Mouse (Mus musculus) spleen, postnatal 10 days (tissue): ENCODE data around the gene Tle4.

Experiments
- DNase-seq, 2 experiments: peaks; one replicate each; pipeline ENCODE4 v3.0.0; 2021 to 2022; ENCODE audit warnings: low spot score in 2 of 2

Tle4 gene

GRCm38 (mm10) chr19:14466020-14466419, 131.8 kb downstream of the Tle4 start:
- no peak for DNase-seq

GRCm38 (mm10) chr19:14463281-14464079, 134.4 kb downstream of the Tle4 start:
- no peak for DNase-seq

GRCm38 (mm10) chr19:14453486-14453885, 144.4 kb downstream of the Tle4 start:
- DNase-seq = no peak

GRCm38 (mm10) chr19:14451329-14451728, 146.5 kb downstream of the Tle4 start:
- DNase-seq = no peak

GRCm38 (mm10) chr19:14449738-14450137, 148.1 kb downstream of the Tle4 start:
- peak in 1 of 2 experiments; percentile 39 for DNase-seq

GRCm38 (mm10) chr19:14448586-14448985, 149.3 kb downstream of the Tle4 start:
- no peak for DNase-seq

- DNase-seq = no peak
Observed at GRCm38 (mm10) chr19:14447474-14447873, 150.4 kb downstream of the Tle4 start.

- no peak for DNase-seq
Observed at GRCm38 (mm10) chr19:14441861-14442260, 156.0 kb downstream of the Tle4 start.

GRCm38 (mm10) chr19:14437226-14437625, 160.6 kb downstream of the Tle4 start:
- no peak for DNase-seq

- DNase-seq = no peak
Observed at GRCm38 (mm10) chr19:14436567-14436966, 161.3 kb downstream of the Tle4 start.

GRCm38 (mm10) chr19:14435681-14436376, 162.0 kb downstream of the Tle4 start:
- no peak for DNase-seq

- DNase-seq = no peak
Observed at GRCm38 (mm10) chr19:14433900-14434299, 164.0 kb downstream of the Tle4 start.

GRCm38 (mm10) chr19:14432436-14432835, 165.4 kb downstream of the Tle4 start:
- no peak for DNase-seq

GRCm38 (mm10) chr19:14426920-14427319, 170.9 kb downstream of the Tle4 start:
- no peak for DNase-seq

GRCm38 (mm10) chr19:14426244-14426868, 171.5 kb downstream of the Tle4 start:
- no peak for DNase-seq

GRCm38 (mm10) chr19:14425122-14425521, 172.7 kb downstream of the Tle4 start:
- DNase-seq = no peak

GRCm38 (mm10) chr19:14424016-14424964, 173.6 kb downstream of the Tle4 start:
- DNase-seq = no peak

GRCm38 (mm10) chr19:14421691-14422090, 176.2 kb downstream of the Tle4 start:
- no peak for DNase-seq

- DNase-seq = no peak
Observed at GRCm38 (mm10) chr19:14419886-14420285, 178.0 kb downstream of the Tle4 start.

GRCm38 (mm10) chr19:14416845-14417244, 181.0 kb downstream of the Tle4 start:
- no peak for DNase-seq

GRCm38 (mm10) chr19:14415996-14416395, 181.9 kb downstream of the Tle4 start:
- DNase-seq = no peak
